Mouse (Mus musculus): ENCODE results near the gene Rfx4. TPM values are rescaled to one million over a fixed set of nuclear protein-coding genes. Genes with fewer than 3 reads are reported as not detected.

The Rfx4 gene
- polyA plus RNA-seq, 1 experiment from 2014 or later, result 0.09 TPM

GRCm38 (mm10) chr10:84785339-84785738 is 29.5 kb downstream of the Rfx4 start:
- no peak for TF ChIP-seq CTCF (IDR thresholded peaks at IDR 0.05)
- ATAC-seq (no peak), DNase-seq (ENCODE audit: low read depth, low spot score) (no peak)
- in situ Hi-C loops (cut with MboI; ENCODE audit: low pct_unique_long_range_greater_than_20kb), result no loop called here
- ChIA-PET POLR2A (no interaction called here), CTCF (no interaction called here)
- peaks cover 5% of the 10 kb centered on the region for H3K27me3 ChIP-seq

DNA sequence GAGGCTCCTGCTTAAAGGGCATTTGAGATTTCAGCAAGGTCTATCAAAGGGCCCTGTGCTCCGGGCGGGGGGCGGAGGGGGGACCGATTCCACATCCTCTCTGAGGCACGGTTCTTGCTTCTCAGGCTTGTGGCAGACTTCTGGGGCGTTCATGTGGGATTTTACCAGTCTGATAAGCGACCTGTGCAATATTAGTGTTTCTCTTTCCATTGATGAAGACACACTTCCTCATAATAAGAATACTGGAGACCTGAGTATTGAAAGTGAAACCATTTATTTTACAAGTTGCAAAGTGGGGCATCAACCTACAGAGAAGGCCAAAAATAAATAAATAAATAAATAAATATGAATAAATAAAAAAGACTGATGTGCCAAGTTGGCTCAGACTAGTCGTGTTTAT is 34.5 kb downstream of the Rfx4 start:
- H3K27me3 ChIP-seq, result peaks cover 5% of the 10 kb centered on the region
- ChIA-PET POLR2A (interaction anchor here (0.6 kb wide), 1 partner anchor 47 kb away, joined by 3 read pairs; no protein-coding TSS in a partner anchor), CTCF (no interaction called here)
- DNase-seq (ENCODE audit: low read depth, low spot score) (no peak), ATAC-seq (no peak)
- TF ChIP-seq CTCF (IDR thresholded peaks at IDR 0.05), result no peak
- in situ Hi-C loops (cut with MboI; ENCODE audit: low pct_unique_long_range_greater_than_20kb), result no loop called here

DNA sequence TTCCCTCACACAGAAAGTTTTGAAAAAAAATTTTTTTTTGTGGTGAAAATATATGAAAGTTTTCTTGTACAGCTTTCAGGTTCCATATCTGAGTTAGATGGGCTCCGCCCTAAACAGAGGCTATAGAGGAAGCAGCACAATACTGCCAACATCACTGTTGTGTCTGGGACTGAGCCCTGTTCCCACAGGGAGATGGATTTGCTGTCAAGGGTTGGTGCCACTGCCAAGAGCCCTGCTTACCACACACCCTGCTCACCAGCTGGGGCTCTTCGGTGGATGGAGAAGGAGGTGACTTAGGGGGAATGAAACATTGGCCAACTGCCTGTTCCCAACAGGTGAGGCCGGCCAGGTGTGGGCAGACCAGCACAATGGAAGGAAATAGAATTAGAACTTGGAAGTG is 35.3 kb downstream of the Rfx4 start:
- in situ Hi-C loops (cut with MboI; ENCODE audit: low pct_unique_long_range_greater_than_20kb), result no loop called here
- ChIA-PET CTCF (no interaction called here), POLR2A (interaction anchor here (0.6 kb wide), 1 partner anchor 46 kb away, joined by 3 read pairs; no protein-coding TSS in a partner anchor)
- ATAC-seq, result no peak
- DNase-seq (ENCODE audit: low read depth, low spot score), result no peak
- TF ChIP-seq CTCF (IDR thresholded peaks at IDR 0.05), result no peak
- H3K27me3 ChIP-seq, result peaks cover 5% of the 10 kb centered on the region

DNA sequence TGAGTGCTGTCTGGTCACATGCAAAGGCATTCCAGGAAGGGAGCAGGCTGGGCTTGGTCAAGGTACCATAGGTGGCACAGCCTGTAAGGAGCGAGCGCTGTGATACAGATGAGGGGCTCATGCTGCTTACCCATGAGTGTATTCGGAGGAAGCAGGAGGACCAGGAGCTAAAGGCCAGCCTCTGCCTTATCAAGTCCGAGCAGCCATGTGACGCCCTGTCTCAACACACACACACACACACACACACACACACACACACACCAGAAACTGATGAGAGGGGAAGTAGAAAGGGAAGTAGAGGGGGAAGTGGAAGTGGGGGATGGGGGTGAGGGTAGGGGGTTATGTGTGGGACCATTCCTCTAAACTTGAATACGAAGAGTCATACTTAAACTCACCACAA is 45.7 kb downstream of the Rfx4 start:
- ChIA-PET CTCF (no interaction called here), POLR2A (no interaction called here)
- peaks cover 10% of the 10 kb centered on the region for H3K27me3 ChIP-seq
- DNase-seq (ENCODE audit: low read depth, low spot score) (no peak), ATAC-seq (no peak)
- TF ChIP-seq CTCF (IDR thresholded peaks at IDR 0.05), result no peak
- in situ Hi-C loops (cut with MboI; ENCODE audit: low pct_unique_long_range_greater_than_20kb), result no loop called here

GRCm38 (mm10) chr10:84803216-84803844 is 47.5 kb downstream of the Rfx4 start:
- H3K27me3 ChIP-seq, result peaks cover 10% of the 10 kb centered on the region
- ChIA-PET POLR2A (no interaction called here), CTCF (no interaction called here)
- in situ Hi-C loops (cut with MboI; ENCODE audit: low pct_unique_long_range_greater_than_20kb), result no loop called here
- ATAC-seq (no peak), DNase-seq (ENCODE audit: low read depth, low spot score) (no peak)
- TF ChIP-seq CTCF (IDR thresholded peaks at IDR 0.05), result no peak

- no peak for DNase-seq (ENCODE audit: low read depth, low spot score)
- ChIA-PET CTCF (no interaction called here), POLR2A (interaction anchor here (0.5 kb wide), 1 partner anchor 51 kb away, joined by 3 read pairs; no protein-coding TSS in a partner anchor)
- ATAC-seq, result no peak
- no peak for TF ChIP-seq CTCF (IDR thresholded peaks at IDR 0.05)
- peaks cover 3% of the 10 kb centered on the region for H3K27me3 ChIP-seq
- in situ Hi-C loops (cut with MboI; ENCODE audit: low pct_unique_long_range_greater_than_20kb), result no loop called here
Observed at GRCm38 (mm10) chr10:84805576-84805975, 49.7 kb downstream of the Rfx4 start.

- no peak for DNase-seq (ENCODE audit: low read depth, low spot score)
Observed at GRCm38 (mm10) chr10:84807206-84807605, 51.3 kb downstream of the Rfx4 start.

GRCm38 (mm10) chr10:84810030-84810849 is 54.4 kb downstream of the Rfx4 start:
- in situ Hi-C loops (cut with MboI; ENCODE audit: low pct_unique_long_range_greater_than_20kb), result no loop called here
- DNase-seq (ENCODE audit: low read depth, low spot score) (no peak), ATAC-seq (no peak)
- no peak for TF ChIP-seq CTCF (IDR thresholded peaks at IDR 0.05)
- ChIA-PET POLR2A (no interaction called here), CTCF (interaction anchor here (1.2 kb wide), 1 partner anchor 99 kb away, joined by 3 read pairs; no protein-coding TSS in a partner anchor)
- peaks cover 2% of the 10 kb centered on the region for H3K27me3 ChIP-seq

More at GRCm38 (mm10) chr10:84807206-84807605, 51.3 kb downstream of the Rfx4 start:
- CTCF ChIA-PET, result interaction anchor here (1.2 kb wide), 1 partner anchor 9 kb away, joined by 4 read pairs; no protein-coding TSS in a partner anchor
- POLR2A ChIA-PET, result interaction anchor here (0.7 to 0.9 kb wide), 2 partner anchors 10 to 14 kb away, joined by 7 to 15 read pairs; no protein-coding TSS in a partner anchor
- ATAC-seq, result no peak
- peaks cover 3% of the 10 kb centered on the region for H3K27me3 ChIP-seq
- in situ Hi-C loops (cut with MboI; ENCODE audit: low pct_unique_long_range_greater_than_20kb), result no loop called here
- TF ChIP-seq CTCF (IDR thresholded peaks at IDR 0.05), result no peak

GRCm38 (mm10) chr10:84811171-84811912 is 55.5 kb downstream of the Rfx4 start:
- ATAC-seq (no peak), DNase-seq (ENCODE audit: low read depth, low spot score) (no peak)
- no peak for TF ChIP-seq CTCF (IDR thresholded peaks at IDR 0.05)
- POLR2A ChIA-PET, result no interaction called here
- H3K27me3 ChIP-seq, result peaks cover 2% of the 10 kb centered on the region
- in situ Hi-C loops (cut with MboI; ENCODE audit: low pct_unique_long_range_greater_than_20kb), result no loop called here
- CTCF ChIA-PET, result no interaction called here

- in situ Hi-C loops (cut with MboI; ENCODE audit: low pct_unique_long_range_greater_than_20kb), result no loop called here
- ATAC-seq, result no peak
- no peak for DNase-seq (ENCODE audit: low read depth, low spot score)
- ChIA-PET CTCF (no interaction called here), POLR2A (no interaction called here)
- TF ChIP-seq CTCF (IDR thresholded peaks at IDR 0.05), result no peak
- H3K27me3 ChIP-seq, result peaks cover 2% of the 10 kb centered on the region
Observed at GRCm38 (mm10) chr10:84811913-84812295, 56.0 kb downstream of the Rfx4 start.

Measured in Patski (cell line).